Mouse (Mus musculus) left cerebral cortex, adult 18-20 months (tissue): ENCODE measurements around the gene Kiz. TPM values are rescaled to one million over a fixed set of nuclear protein-coding genes. Genes with fewer than 3 reads are reported as not detected.

Source experiments
- DNase-seq, 2 experiments: peaks; one replicate each; pipeline ENCODE4 v3.0.0; 2021 to 2022; ENCODE audit warnings: low spot score in 2 of 2, mixed read lengths in 1 of 2
- total RNA-seq, 2 experiments: library from RNA; stranded (reverse); gene quantifications; 2 replicates each; pipeline ENCODE4 v1.2.3; 2021

Gene Kiz
- total RNA-seq, 2 experiments from 2014 or later, result 21.7 to 25.4 TPM

GRCm38 (mm10) chr2:146856853-146857252 is 1.2 kb downstream of the Kiz start:
- no peak for DNase-seq

- DNase-seq, result no peak
Measured at GRCm38 (mm10) chr2:146865781-146866180, 10.1 kb downstream of the Kiz start.

GRCm38 (mm10) chr2:146871300-146872269 is 15.9 kb downstream of the Kiz start:
- no peak for DNase-seq

DNA sequence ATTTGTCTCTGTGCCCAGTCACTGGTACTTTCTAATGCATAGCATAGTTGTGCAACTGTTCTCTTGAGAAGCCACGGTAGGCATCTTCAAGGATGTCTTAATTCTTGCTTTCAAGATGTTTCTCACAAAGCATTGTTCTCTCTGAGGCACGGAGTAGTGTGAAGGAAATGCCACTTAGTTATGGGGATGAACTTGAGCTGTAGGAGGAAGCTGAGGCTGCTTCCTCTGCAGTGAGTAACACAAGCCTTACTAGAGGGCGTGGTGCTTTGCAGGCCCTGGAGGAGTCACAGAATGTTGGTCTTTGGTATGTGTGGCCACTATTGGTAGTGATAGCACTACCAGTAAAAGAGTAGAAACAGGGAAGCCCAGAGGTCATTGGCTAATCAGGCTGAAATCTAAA is 17.0 kb downstream of the Kiz start:
- no peak for DNase-seq

DNA sequence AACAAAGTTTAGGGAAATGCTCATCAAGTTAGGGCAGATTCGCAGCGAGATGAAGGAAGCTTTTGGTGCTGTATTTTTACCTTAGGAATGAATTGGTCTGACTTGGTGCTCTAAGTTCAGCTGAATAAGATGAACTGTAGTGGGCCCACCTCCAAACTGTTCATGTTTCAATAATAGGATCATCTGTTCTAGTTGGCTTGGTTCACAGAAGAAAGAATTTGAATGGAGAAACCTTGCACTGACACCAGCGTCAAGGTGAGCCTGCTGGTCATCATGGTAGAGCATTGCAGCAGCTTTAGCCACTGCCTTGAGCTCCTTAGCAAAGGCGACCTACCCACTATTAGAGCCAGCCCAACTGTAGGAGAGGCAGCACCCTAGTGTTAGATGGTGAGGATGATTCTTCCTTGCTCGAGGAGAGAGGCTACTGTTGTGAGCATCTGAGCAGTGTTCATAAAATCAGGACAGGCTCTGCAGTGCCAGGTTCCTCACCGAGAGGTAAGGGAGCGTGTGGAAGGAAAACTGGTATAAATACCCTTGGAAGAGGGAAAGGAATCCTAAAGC is 18.3 kb downstream of the Kiz start:
- no peak for DNase-seq

- no peak for DNase-seq
Measured at GRCm38 (mm10) chr2:146877423-146878098, 21.9 kb downstream of the Kiz start.

- no peak for DNase-seq
Measured at GRCm38 (mm10) chr2:146881623-146882022, 26.0 kb downstream of the Kiz start.

DNA sequence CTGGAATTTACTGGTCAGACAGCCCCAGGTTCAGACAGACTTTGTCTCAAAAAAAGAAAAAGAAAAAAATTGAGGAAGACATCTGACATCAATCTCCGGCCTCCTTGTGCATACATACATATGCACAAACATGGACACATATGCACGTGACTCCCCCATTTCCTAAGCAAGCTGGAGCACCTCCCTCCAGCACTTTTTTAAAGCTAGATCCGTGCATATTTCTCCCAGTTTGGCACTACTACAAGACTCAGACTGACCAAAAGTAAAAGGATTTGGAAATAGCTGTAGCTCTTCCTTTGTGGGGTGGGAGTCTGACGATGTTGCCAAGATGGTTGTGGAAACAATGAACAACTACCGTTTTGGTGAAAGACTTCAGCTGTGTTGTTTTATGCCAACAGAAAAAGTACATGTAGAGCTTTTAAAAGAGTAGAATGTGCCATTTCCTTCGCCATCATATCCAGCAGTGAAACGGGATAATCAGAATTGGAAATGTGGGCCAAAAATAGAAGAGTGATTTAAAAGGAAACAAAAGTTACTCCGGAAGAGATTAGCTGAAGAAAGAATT is 28.7 kb downstream of the Kiz start:
- DNase-seq, result no peak

GRCm38 (mm10) chr2:146888786-146889414 is 33.2 kb downstream of the Kiz start:
- DNase-seq, result no peak

- no peak for DNase-seq
Measured at GRCm38 (mm10) chr2:146898977-146899376, 43.3 kb downstream of the Kiz start.

- DNase-seq, result no peak
Measured at GRCm38 (mm10) chr2:146916085-146916484, 60.4 kb downstream of the Kiz start.

GRCm38 (mm10) chr2:146917770-146918169 is 62.1 kb downstream of the Kiz start:
- no peak for DNase-seq

GRCm38 (mm10) chr2:146920375-146921160 is 64.9 kb downstream of the Kiz start:
- DNase-seq, result no peak

DNA sequence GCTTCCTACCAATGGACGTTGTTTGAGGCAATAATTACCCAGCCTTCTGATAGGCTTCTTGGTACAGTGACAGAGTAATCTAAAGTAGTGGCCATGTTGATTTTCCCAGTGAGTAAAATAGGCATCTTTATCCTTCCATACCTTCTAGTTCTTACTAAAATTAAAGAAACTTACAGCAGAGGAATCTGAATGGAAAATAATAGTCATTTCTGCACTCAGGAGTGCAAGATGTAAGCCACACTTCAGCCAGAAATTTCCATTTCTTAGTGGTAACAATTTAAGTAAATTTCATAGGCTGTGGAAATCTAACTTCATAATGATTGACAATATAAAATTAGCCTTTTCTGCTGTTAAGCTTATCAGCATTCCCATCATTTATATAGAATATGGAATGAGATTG is 69.6 kb downstream of the Kiz start:
- DNase-seq, result no peak

GRCm38 (mm10) chr2:146925846-146926245 is 70.2 kb downstream of the Kiz start:
- no peak for DNase-seq

- DNase-seq, result no peak
Measured at GRCm38 (mm10) chr2:146948223-146948776, 92.6 kb downstream of the Kiz start.

- no peak for DNase-seq
Measured at GRCm38 (mm10) chr2:146956366-146956765, 100.7 kb downstream of the Kiz start.

DNA sequence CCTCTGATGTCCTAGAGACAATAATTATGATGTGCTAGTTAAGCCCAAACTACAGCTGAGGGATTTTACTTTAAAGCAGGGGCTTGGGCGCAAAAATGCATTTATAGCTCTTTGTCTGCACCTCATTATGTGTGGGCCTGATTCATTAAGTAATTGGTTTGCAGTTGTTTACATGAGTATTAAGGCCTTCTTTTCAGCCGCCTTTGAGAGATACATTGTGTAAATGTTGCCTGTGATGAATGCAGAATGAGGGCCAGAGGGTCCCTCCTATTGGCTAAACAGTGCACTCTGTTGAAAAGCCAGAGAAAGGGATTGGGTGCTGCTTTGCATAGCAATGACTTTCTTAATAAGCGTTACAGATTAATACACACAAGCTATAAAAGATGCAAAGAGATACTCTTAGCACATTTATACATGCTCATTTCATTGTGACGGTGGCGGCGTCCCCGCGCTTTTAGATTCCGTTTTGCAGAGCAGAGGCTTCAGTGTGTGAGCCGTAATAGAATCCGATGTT is 102.8 kb downstream of the Kiz start:
- DNase-seq, result peak in 1 of 2 experiments; percentile 12

DNA sequence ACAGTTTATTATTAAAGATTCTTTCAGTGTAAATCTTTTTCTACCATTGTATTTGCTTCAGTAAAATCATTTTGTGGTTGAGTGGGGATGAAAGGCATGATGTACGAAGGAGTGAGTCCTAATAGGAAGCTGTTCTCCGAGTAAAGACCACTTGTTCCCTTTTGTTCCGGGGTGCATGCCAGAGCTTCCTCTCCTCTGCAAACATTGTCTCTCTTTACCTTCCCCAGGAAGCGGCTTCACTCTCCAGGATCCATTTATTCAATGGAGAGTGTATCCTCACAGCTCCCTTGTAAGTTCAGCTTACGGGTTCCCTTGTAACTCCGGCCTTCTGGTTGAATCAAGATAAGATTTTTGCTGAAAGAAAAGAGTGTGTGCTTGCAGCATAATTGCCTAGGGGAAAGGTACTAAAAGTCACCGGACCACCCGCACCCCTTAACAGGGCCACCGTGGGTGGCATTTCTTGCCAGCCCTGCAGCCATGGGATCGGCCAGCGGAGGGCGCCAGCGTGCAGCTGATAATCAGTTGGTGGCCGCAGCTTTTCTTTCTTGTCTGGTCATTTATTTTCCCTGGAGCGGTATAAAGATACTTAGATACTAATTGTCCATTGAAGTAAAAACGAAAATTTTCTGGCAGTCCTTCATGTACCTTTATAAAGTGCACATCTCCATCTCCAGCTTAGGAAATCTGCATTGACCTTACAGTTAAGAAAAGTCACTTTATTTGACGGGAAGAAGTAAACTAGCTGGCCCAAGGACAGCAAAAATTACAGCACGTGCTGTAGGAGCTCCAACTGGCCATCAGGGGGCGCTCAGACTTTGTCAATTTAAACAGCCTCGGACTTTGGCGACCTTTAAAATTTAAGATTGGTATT is 103.5 kb downstream of the Kiz start:
- DNase-seq, result peak; percentile 82 to 89
